In the genomic region with DNA sequence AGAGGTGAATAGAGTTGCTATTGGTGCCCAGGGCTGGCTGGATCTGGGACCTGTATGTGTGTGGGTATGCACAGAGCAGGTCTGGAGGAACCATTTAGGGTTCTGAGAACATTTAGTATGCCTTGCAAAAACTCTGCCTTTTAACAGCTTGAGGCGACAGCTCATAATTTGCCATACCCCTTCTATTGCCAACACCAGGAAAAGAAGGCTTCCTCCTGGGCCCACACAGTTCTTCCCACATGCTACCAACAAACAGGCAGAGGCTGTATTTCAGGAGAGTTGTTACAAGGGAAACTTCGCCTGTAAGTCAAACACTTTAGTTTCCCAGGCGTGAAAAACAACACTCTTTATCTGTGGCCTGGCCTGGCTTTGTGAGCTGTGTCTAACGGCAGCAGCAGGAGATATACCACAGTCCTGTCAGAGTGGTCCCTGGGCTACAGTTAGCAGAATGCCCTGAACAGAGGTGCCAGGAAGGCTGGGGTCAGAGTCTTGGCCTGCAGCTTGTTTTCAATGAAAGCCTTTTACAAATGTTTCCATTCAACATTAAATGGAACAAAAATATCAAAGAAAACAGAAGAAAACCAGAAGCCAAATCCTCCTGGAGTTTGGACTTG, we compare ENCODE assay signal across 14 mouse cellular contexts.
DNase-seq lines count a peak whose midpoint lies in the region; ATAC-seq lines count a peak whose summit lies in the region.
"Had no signal": no experiment of that assay in that cellular context is flagged by ENCODE, and none has a peak within 500 bp of the region (broad histone marks: within the 10 kb centered on the region; RNA-seq: fewer than 3 reads in every experiment).

No protein-coding gene starts in this region.

- peak; percentile 19 for DNase-seq in left cerebral cortex, adult 11 months (ENCODE audit: low spot score)
- no peak for DNase-seq in left cerebral cortex, postnatal 4 days
- DNase-seq in heart, adult 8-10 months (ENCODE audit: low spot score), result peak; percentile 24
- peak; percentile 48 to 50 for DNase-seq in layer of hippocampus, adult 8-10 months (ENCODE audit: low spot score in 2 of 2)
- peak; percentile 14 to 44 for DNase-seq in right cerebral cortex, postnatal 36 days (ENCODE audit: low spot score in 2 of 2)
- DNase-seq in adrenal gland, postnatal 10 days, result no peak
- DNase-seq: adrenal gland, postnatal 25 days; cerebellum, adult 9-11 months; kidney, adult 9 months; spleen, adult 18-20 months had no signal

- no peaks in the 10 kb centered on the region for H3K4me1 ChIP-seq in forebrain, embryonic 12.5 days
- H3K4me1 ChIP-seq: neural tube, embryonic 15.5 days had no signal

- H3K4me2 ChIP-seq in forebrain, embryonic 12.5 days, result no peak overlapping the region
- H3K4me2 ChIP-seq: neural tube, embryonic 15.5 days had no signal

- no peak for ATAC-seq in forebrain, embryonic 12.5 days (ENCODE audit: low FRiP score)
- ATAC-seq: midbrain, embryonic 16.5 days; Patski had no signal

- no peak overlapping the region for H3K9ac ChIP-seq in forebrain, embryonic 12.5 days
- H3K9ac ChIP-seq: neural tube, embryonic 15.5 days had no signal

- H3K27me3 ChIP-seq in forebrain, embryonic 12.5 days, result no peaks in the 10 kb centered on the region
- H3K27me3 ChIP-seq: neural tube, embryonic 15.5 days; Patski had no signal

- WGBS in forebrain, embryonic 12.5 days, result 59% methylated on average over 4 of the region's 4 CpGs

- intact Hi-C loops in left cerebral cortex, postnatal 4 days (cut with DNase I), result no loop called here

- H3K27ac ChIP-seq in forebrain, embryonic 12.5 days, result no peak overlapping the region
- H3K27ac ChIP-seq: neural tube, embryonic 15.5 days had no signal

- H3K4me3 ChIP-seq in forebrain, embryonic 12.5 days (replicated peaks), result no peak overlapping the region
- H3K4me3 ChIP-seq: neural tube, embryonic 15.5 days had no signal

- H3K9me3 ChIP-seq in forebrain, embryonic 12.5 days, result no peaks in the 10 kb centered on the region
- H3K9me3 ChIP-seq: neural tube, embryonic 15.5 days had no signal

- no peaks in the 10 kb centered on the region for H3K36me3 ChIP-seq in forebrain, embryonic 12.5 days (replicated peaks)
- H3K36me3 ChIP-seq: neural tube, embryonic 15.5 days had no signal

Comparison
In these comparisons a context has a peak if more than half of its experiments do, and no peak if none do; other contexts are left out.
1. DNase-seq: peak in left cerebral cortex, adult 11 months (single experiment), heart, adult 8-10 months (single experiment), layer of hippocampus, adult 8-10 months (2 of 2) and right cerebral cortex, postnatal 36 days (2 of 2); none in left cerebral cortex, postnatal 4 days (single experiment) and adrenal gland, postnatal 10 days (single experiment).